Mouse (Mus musculus) bone marrow macrophage, adult 2 months (primary cell): ENCODE measurements around the gene Inafm2.

Experiments used
- CTCF ChIP-seq: IDR thresholded peaks from 2 replicates; pipeline ENCODE4 v1.5.1; 2012; ENCODE audit warnings: low read depth, mild to moderate bottlenecking, low read length, moderate library complexity
- POLR2A ChIP-seq: IDR thresholded peaks from 2 replicates; pipeline ENCODE4 v1.6.1; 2012; ENCODE audit warnings: mild to moderate bottlenecking, low read depth, low read length, borderline replicate concordance

- TF ChIP-seq CTCF = no peak
- no peak for TF ChIP-seq POLR2A
Observed at GRCm38 (mm10) chr2:118745232-118745884, at the start of gene Inafm2.
